Mouse (Mus musculus) limb, embryonic 13.5 days (tissue): ENCODE measurements around the gene Nup50. TPM values are rescaled to one million over a fixed set of nuclear protein-coding genes. Genes with fewer than 3 reads are reported as not detected.
"Not testable (repeated sequence)": the region's sequence is repeated elsewhere in the genome, so short reads cannot be mapped to it uniquely, and the experiment has no call there.

ENCODE experiments used
- ATAC-seq: fragments of 200-750 bp; cut with Nextera tagmentation; 2 replicates; pipeline ENCODE4 v1.8.0; 2017; ENCODE audit warnings: low read depth, moderate number of reproducible peaks, moderate TSS enrichment; ENCODE audit not compliant: low FRiP score
- H3K27ac ChIP-seq: fragments of 300-500 bp; sonication (generic); 2 replicates; pipeline ENCODE4 v1.5.1; 2015; ENCODE audit warnings: inconsistent platforms, mild to moderate bottlenecking, moderate library complexity
- H3K27me3 ChIP-seq: fragments of 300-500 bp; sonication (generic); 2 replicates; pipeline ENCODE4 v1.6.1; 2015; ENCODE audit warnings: mild to moderate bottlenecking, inconsistent platforms
- H3K36me3 ChIP-seq: fragments of 300-500 bp; sonication (generic); 2 replicates; pipeline ENCODE4 v1.6.1; 2015; ENCODE audit warnings: inconsistent platforms, mild to moderate bottlenecking, moderate library complexity
- H3K4me1 ChIP-seq: fragments of 300-500 bp; sonication (generic); 2 replicates; pipeline ENCODE4 v1.6.1; 2015; ENCODE audit warnings: inconsistent platforms
- H3K4me2 ChIP-seq: fragments of 300-500 bp; sonication (generic); replicated peaks from 2 replicates; pipeline ENCODE4 v1.6.1; 2015; ENCODE audit warnings: inconsistent platforms, mild to moderate bottlenecking, moderate library complexity
- H3K4me3 ChIP-seq: fragments of 300-500 bp; sonication (generic); 2 replicates; pipeline ENCODE4 v1.5.1; 2015; ENCODE audit warnings: moderate library complexity, mild to moderate bottlenecking, inconsistent platforms
- H3K9ac ChIP-seq: fragments of 300-500 bp; sonication (generic); 2 replicates; pipeline ENCODE4 v1.6.1; 2015; ENCODE audit warnings: mild to moderate bottlenecking, inconsistent platforms
- H3K9me3 ChIP-seq: fragments of 300-500 bp; sonication (generic); 2 replicates; pipeline ENCODE4 v1.6.1; 2016; ENCODE audit warnings: inconsistent platforms
- WGBS: fragments of 180-500 bp; shearing (Covaris S2); methylation state at CpG from one replicate; pipeline ENCODE4 v1.1.7; 2015; 5-methylcytosine and 5-hydroxymethylcytosine counted together
- polyA plus RNA-seq: library from polyadenylated mRNA; unstranded; fragments of >200 nt; fragmentation: Nextera tagmentation; extraction: Ambion mirVana; gene quantifications from 2 replicates; pipeline ENCODE4 v1.2.1, GENCODE M21; 2015

The Nup50 gene
- polyA plus RNA-seq: 37.1 and 39.8 TPM in 2 replicates

DNA sequence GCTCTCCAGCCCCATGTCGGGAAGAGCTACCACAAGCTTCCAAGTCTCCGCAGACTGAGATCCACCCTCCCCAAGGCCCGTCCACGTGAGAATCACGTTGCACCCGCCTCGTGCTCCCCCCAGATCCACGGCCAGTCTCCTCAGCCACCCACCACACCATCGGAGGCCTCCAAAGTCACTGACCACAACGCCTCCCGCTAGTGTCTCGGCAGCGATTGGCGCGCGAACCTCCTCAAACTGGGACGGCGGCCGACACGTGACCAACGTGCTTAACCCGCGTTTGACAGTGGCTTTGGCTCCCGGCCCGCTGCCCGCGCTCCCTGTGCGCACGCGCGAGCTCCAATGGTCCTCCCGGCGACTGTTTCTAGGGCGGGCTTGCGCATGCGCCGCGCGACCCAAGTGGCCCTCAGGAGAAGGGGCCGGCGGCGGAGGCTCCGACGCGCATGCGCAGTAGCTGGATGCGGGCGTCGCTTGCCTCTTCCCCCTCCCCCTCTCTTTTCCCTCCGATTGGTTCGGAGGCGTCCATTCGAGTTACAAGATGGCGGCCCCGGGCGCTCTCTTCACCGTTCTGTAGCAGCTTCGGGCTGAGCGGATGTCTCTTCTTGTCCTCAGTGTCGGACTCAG is at the start of gene Nup50:
TSS of gene Nup50 (plus strand) at position 528 of the 624 bp plus-strand sequence.
- no peaks in the 10 kb centered on the region for H3K9me3 ChIP-seq
- H3K4me3 ChIP-seq: peak within 1 kb of the TSS; percentile 99
- H3K36me3 ChIP-seq: peaks cover 8% of the 10 kb centered on the region
- peak within 1 kb of the TSS; percentile 83 for H3K4me2 ChIP-seq
- H3K27ac ChIP-seq: peak within 1 kb of the TSS; percentile 96
- ATAC-seq: peak; percentile 92
- WGBS: under 1% methylated on average over 59 of the region's 60 CpGs
- peak within 1 kb of the TSS; percentile 99 for H3K9ac ChIP-seq
- peaks cover 29% of the 10 kb centered on the region for H3K4me1 ChIP-seq
- H3K27me3 ChIP-seq: no peaks in the 10 kb centered on the region

DNA sequence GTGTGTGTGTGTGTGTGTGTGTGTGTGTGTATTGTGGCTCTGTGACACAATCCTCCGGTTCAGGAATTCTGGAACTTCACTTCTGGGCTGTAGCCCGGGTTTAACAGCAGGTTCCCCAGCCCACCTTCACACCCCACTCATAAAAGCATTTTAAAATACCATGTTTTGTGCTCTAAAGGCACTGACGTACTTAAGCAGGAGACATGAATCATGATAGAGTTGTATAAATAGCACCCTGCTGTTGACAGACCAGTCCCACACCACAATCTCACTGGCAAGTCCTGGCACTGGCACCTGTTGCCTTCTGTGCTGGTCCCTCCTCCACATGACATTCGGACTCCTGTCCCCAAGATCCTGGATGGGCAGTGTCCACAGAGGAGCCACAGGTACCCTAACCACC is 49.3 kb upstream of the Nup50 start:
- no peaks in the 10 kb centered on the region for H3K36me3 ChIP-seq
- WGBS: 72% methylated on average over 4 of the region's 4 CpGs
- H3K4me1 ChIP-seq: no peaks in the 10 kb centered on the region
- H3K4me3 ChIP-seq: no peak overlapping the region
- no peak overlapping the region for H3K27ac ChIP-seq
- H3K4me2 ChIP-seq: no peak overlapping the region
- no peaks in the 10 kb centered on the region for H3K9me3 ChIP-seq
- no peaks in the 10 kb centered on the region for H3K27me3 ChIP-seq
- H3K9ac ChIP-seq: no peak overlapping the region
- ATAC-seq: no peak

DNA sequence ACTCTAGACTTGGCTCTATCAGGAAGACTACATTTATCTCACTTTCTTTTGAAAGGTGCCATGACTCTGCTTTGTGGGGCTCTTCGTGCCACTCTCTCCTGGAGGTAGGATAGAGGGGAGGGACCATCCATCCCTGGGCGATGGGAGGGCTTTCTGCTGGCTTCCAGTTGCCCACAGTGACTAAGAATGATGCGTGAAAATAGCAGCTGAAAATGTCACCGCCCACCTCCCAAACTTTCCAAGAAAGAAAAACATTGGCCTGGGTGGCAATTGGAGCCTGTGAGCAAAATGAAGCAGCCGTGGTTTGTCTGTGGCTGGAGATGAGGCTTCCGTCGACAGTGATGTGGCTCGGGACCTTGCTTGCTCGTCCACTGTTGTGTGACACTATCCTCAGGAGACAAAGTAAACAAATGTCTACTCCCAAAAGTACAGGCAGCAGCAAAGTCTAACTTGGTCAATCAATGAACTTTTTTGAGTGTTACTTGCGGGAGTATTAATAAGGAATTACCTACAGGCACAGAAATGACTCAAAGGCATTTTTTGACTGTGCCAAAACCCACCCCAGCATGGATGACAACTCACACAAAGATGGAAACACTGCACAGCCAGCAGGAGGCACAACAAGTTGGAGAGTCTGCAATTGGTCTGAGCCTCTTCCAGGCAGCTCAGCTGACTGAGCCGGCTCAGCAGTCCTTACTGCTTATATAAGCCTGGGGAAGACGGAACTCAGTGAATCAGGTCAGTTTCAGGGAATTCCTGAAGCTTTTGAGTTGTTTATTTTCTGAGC is 46.0 kb upstream of the Nup50 start:
- no peaks in the 10 kb centered on the region for H3K9me3 ChIP-seq
- no peak overlapping the region for H3K27ac ChIP-seq
- H3K4me3 ChIP-seq: no peak overlapping the region
- no peaks in the 10 kb centered on the region for H3K27me3 ChIP-seq
- H3K9ac ChIP-seq: no peak overlapping the region
- H3K4me1 ChIP-seq: no peaks in the 10 kb centered on the region
- no peak overlapping the region for H3K4me2 ChIP-seq
- no peaks in the 10 kb centered on the region for H3K36me3 ChIP-seq
- 88% methylated on average over 12 of the region's 12 CpGs for WGBS
- ATAC-seq: no peak

DNA sequence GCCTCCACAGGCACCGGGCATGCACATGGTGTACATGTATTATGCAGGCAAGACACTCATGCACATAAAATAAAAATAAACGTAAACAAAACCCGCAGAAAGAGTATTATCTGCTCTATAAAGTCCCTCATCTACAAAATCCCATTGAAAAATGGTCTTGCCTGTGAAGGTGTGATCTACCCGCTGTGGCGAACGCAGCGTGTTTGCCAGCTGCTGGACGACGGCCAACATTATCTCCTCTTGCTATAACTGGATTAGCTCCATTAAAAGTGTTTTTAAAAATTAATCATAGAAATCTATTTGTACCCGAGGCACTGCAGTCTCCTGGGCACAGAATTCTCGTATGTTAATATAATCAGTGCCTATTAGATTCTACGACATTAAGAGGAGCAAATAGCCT is 35.1 kb upstream of the Nup50 start:
- Histone ChIP-seq H3K4me1 (no peaks in the 10 kb centered on the region), H3K27me3 (no peaks in the 10 kb centered on the region), H3K9ac (no peak overlapping the region), H3K27ac (no peak overlapping the region), H3K4me2 (no peak overlapping the region), H3K4me3 (no peak overlapping the region), H3K36me3 (no peaks in the 10 kb centered on the region), H3K9me3 (no peaks in the 10 kb centered on the region)
- WGBS: 77% methylated on average over 12 of the region's 12 CpGs
- ATAC-seq: no peak

GRCm38 (mm10) chr15:84891246-84891645 is 32.0 kb upstream of the Nup50 start:
- H3K4me1 ChIP-seq: no peaks in the 10 kb centered on the region
- no peaks in the 10 kb centered on the region for H3K27me3 ChIP-seq
- H3K4me2 ChIP-seq: no peak overlapping the region
- no peak overlapping the region for H3K9ac ChIP-seq
- ATAC-seq: no peak
- H3K9me3 ChIP-seq: 0 out of 2 replicates have a peak, but pooled peaks cover 3% of the 10 kb centered on the region
- 39% methylated on average over 3 of the region's 3 CpGs for WGBS
- no peak overlapping the region for H3K4me3 ChIP-seq
- no peaks in the 10 kb centered on the region for H3K36me3 ChIP-seq
- H3K27ac ChIP-seq: no peak overlapping the region

DNA sequence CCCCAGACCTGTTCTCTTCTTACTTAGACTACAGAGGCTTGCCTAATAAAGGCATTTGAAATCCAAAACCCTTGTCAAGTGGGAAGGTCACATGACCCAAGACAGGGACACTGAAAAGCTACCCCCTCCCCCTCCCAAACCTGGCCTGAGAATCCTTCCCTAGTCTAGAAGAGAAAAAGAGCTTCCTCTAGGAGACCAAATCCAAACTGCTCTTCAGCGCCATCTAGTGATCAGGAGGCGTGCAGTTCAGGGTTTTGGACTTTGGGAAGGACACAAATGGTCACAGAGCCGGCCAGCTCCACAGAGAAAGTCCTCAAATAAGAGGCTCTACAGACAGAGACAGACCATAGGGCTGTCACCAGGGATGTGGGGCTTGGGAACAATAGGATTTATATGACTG is 31.6 kb upstream of the Nup50 start:
- no peak overlapping the region for H3K4me3 ChIP-seq
- H3K27ac ChIP-seq: no peak overlapping the region
- H3K27me3 ChIP-seq: no peaks in the 10 kb centered on the region
- no peaks in the 10 kb centered on the region for H3K36me3 ChIP-seq
- 0% methylated on average over 3 of the region's 3 CpGs for WGBS
- no peaks in the 10 kb centered on the region for H3K4me1 ChIP-seq
- 0 out of 2 replicates have a peak, but pooled peaks cover 3% of the 10 kb centered on the region for H3K9me3 ChIP-seq
- H3K4me2 ChIP-seq: no peak overlapping the region
- no peak overlapping the region for H3K9ac ChIP-seq
- ATAC-seq: peak; percentile 24; the same call in 1 of the 2 replicates

DNA sequence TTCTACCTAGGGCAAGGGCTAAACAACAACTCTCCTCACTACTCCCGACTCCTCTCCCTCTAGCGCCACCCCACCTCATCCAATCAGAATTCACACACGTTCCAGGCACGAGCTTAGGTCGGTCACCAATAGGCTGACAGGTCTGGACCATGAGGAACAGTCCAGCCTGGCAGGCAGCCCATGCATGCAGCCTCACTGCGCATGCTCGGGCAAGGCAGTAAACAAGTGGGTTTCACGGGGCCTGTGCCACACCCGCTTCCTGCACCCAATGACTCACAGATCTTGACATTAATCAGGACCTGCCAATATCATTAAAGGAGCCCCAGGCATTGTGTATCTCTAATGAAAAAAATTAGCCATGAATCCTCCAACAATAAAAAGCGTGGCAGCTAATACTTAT is 27.0 kb upstream of the Nup50 start:
- H3K4me3 ChIP-seq, H3K36me3 ChIP-seq, H3K4me2 ChIP-seq, H3K9ac ChIP-seq, H3K9me3 ChIP-seq, H3K27me3 ChIP-seq, ATAC-seq, H3K27ac ChIP-seq: not testable (repeated sequence)
- H3K4me1 ChIP-seq: peaks cover 12% of the 10 kb centered on the region
- WGBS: 58% methylated on average over 10 of the region's 10 CpGs

GRCm38 (mm10) chr15:84896664-84897063 is 26.5 kb upstream of the Nup50 start:
- Histone ChIP-seq H3K4me2 (no peak overlapping the region), H3K4me3 (no peak overlapping the region), H3K9me3 (0 out of 2 replicates have a peak, but pooled peaks cover 3% of the 10 kb centered on the region), H3K36me3 (no peaks in the 10 kb centered on the region), H3K27me3 (no peaks in the 10 kb centered on the region; the same call in 1 of the 2 replicates), H3K27ac (no peak overlapping the region), H3K9ac (no peak overlapping the region), H3K4me1 (peaks cover 12% of the 10 kb centered on the region)
- 63% methylated on average over 1 of the region's 1 CpGs for WGBS
- ATAC-seq: no peak

DNA sequence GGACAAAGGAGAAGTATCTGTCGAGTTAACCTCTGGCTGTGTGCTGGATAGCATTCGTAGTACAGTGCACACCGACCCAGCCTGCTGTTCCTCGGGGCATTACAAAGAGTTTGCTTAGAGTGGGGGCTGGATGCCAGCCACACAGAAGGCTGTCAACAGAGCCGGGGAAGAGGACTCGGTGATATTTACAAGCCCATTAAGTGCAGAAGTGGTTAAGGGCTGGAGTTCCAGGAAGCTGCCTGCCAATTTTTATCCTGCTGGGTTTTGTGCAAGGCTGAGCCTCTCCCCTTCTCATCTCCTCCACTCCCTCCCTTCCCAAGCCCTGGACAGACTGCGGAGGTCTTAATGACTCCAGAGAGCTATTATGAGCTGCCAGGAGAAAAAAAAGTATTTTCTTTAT is 25.1 kb upstream of the Nup50 start:
- H3K4me3 ChIP-seq: no peak overlapping the region
- peak overlapping the region; percentile 31; the same call in 1 of the 2 replicates for H3K4me2 ChIP-seq
- no peak overlapping the region for H3K9ac ChIP-seq
- WGBS: 20% methylated on average over 7 of the region's 7 CpGs
- no peaks in the 10 kb centered on the region; the same call in 1 of the 2 replicates for H3K27me3 ChIP-seq
- H3K9me3 ChIP-seq: 0 out of 2 replicates have a peak, but pooled peaks cover 3% of the 10 kb centered on the region
- H3K27ac ChIP-seq: no peak overlapping the region
- ATAC-seq: peak; percentile 64; the same call in 1 of the 2 replicates
- H3K4me1 ChIP-seq: peaks cover 12% of the 10 kb centered on the region
- H3K36me3 ChIP-seq: no peaks in the 10 kb centered on the region

- Histone ChIP-seq H3K36me3 (no peaks in the 10 kb centered on the region), H3K27me3 (no peaks in the 10 kb centered on the region), H3K4me1 (no peaks in the 10 kb centered on the region), H3K27ac (no peak overlapping the region), H3K4me2 (no peak overlapping the region), H3K9me3 (no peaks in the 10 kb centered on the region), H3K4me3 (no peak overlapping the region), H3K9ac (no peak overlapping the region)
- no peak for ATAC-seq
- WGBS: 74% methylated on average over 7 of the region's 7 CpGs
These were observed 19.3 kb upstream of the Nup50 start for GRCm38 (mm10) chr15:84903843-84904385.

GRCm38 (mm10) chr15:84913201-84913600 is 10.0 kb upstream of the Nup50 start:
- peaks cover 13% of the 10 kb centered on the region for H3K9me3 ChIP-seq
- H3K9ac ChIP-seq: no peak overlapping the region
- H3K4me3 ChIP-seq: no peak overlapping the region
- no peak overlapping the region for H3K27ac ChIP-seq
- ATAC-seq: no peak
- H3K4me1 ChIP-seq: no peaks in the 10 kb centered on the region
- H3K27me3 ChIP-seq: no peaks in the 10 kb centered on the region
- no peak overlapping the region for H3K4me2 ChIP-seq
- WGBS: 89% methylated on average over 3 of the region's 3 CpGs
- H3K36me3 ChIP-seq: peaks cover 4% of the 10 kb centered on the region; the same call in 1 of the 2 replicates

DNA sequence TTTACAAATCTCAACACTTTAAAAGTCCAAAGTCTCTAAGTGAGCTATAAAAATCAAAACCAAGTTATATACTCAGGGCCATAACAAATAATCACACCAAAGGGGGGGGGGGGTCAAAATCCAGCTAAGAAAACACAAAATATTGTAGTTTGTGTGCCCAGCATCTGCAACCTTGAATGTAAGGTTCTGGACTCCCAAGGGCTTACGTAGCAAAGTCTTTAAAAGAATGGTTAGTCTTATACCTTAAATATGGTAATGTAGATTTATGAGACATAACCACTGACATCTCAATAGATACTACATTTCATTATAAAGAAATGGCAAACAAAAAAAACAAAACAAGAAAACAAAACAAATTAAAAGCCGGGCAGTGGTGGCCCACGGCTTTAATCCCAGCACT is 3.3 kb upstream of the Nup50 start, which contains the start of gene Gm29666:
TSS of gene Gm29666 (minus strand) at position 101 of the 400 bp plus-strand sequence.
- H3K4me1 ChIP-seq: peaks cover 20% of the 10 kb centered on the region
- no peak within 1 kb of the TSS for H3K4me3 ChIP-seq
- no peak within 1 kb of the TSS for H3K27ac ChIP-seq

More for the DNA sequence above, 3.3 kb upstream of the Nup50 start, which contains the start of gene Gm29666:
- Histone ChIP-seq H3K27me3 (no peaks in the 10 kb centered on the region), H3K36me3 (no peaks in the 10 kb centered on the region), H3K9ac (no peak within 1 kb of the TSS), H3K9me3 (no peaks in the 10 kb centered on the region), H3K4me2 (no peak within 1 kb of the TSS)
- no peak for ATAC-seq
- WGBS: 89% methylated on average over 3 of the region's 3 CpGs
